Mouse (Mus musculus) CH12.LX (cell line): ENCODE measurements at regions not wholly inside any gene's neighbourhood (a gene's known extent, or its start where the extent isn't known, plus 50 kb on each side); places are given as distances from the start of the nearest gene placed in this dataset.

Source experiments
- CTCF ChIP-seq, 2 experiments: IDR thresholded peaks in 1 of 2; conservative IDR thresholded peaks in 1 of 2; 2 replicates each; pipeline ENCODE4 v1.5.1; 2011 to 2012; ENCODE audit warnings: low read depth in 2 of 2, low read length in 2 of 2, improper control_type of control experiment in 1 of 2, inconsistent platforms in 1 of 2, mild to moderate bottlenecking in 1 of 2, moderate library complexity in 1 of 2
- ELF1 ChIP-seq: IDR thresholded peaks from 2 replicates; pipeline ENCODE4 v1.6.1; 2014; ENCODE audit warnings: low read depth, mild to moderate bottlenecking, inconsistent platforms, low read length, improper control_type of control experiment
- EP300 ChIP-seq: IDR thresholded peaks from 2 replicates; pipeline ENCODE4 v1.6.1; 2011; ENCODE audit warnings: low read length, improper control_type of control experiment
- ETS1 ChIP-seq: conservative IDR thresholded peaks from 2 replicates; pipeline ENCODE4 v1.6.1; 2012; ENCODE audit warnings: low read depth, mild to moderate bottlenecking, inconsistent platforms, low read length, improper control_type of control experiment, moderate library complexity
- JUND ChIP-seq: conservative IDR thresholded peaks from 2 replicates; pipeline ENCODE4 v1.6.1; 2011; ENCODE audit warnings: low read depth, low read length, improper control_type of control experiment
- MAZ ChIP-seq: IDR thresholded peaks from 2 replicates; pipeline ENCODE4 v1.6.1; 2012; ENCODE audit warnings: low read depth, mild to moderate bottlenecking, inconsistent platforms, low read length, improper control_type of control experiment, moderate library complexity
- POLR2A ChIP-seq: IDR thresholded peaks from 2 replicates; pipeline ENCODE4 v1.6.1; 2011; ENCODE audit warnings: low read depth, mild to moderate bottlenecking, improper control_type of control experiment, low read length

GRCm38 (mm10) chr9:43879220-43879968 lies 135.6 kb downstream of the Nectin1 start:
- TF ChIP-seq POLR2A (no peak), CTCF (conservative IDR thresholded peaks at IDR 0.05 in 1 of 2, IDR thresholded peaks at IDR 0.05 in 1 of 2; ENCODE audit: low read depth in 2 of 2, low read length in 2 of 2) (no peak), ETS1 (no peak), ELF1 (no peak), EP300 (no peak), JUND (no peak), MAZ (no peak)
